In the genomic region with DNA sequence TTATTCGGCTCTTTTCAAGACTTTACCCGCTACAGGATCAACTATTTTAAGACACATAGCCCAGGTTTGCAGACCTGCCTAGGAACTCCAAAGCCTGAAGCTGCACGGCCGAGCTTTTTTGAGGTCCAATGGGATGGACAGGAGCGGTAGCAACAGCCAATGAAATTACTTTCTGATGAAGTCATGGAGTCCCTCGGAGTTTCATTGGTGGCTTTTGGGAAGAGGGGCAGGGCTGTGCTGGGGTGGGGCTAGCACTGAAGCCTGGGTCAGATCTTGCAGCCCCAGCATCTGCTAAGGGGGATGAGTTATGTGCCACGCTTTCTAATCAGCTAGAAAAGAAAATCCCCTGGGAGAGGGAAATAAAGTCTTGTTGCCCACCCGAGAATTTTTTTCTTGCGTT, we compare ENCODE assay signal across 8 mouse cellular contexts. TPM values are rescaled to one million over a fixed set of nuclear protein-coding genes. Genes with fewer than 3 reads are reported as not detected.
DNase-seq lines count a peak whose midpoint lies in the region; ATAC-seq and TF ChIP-seq lines count a peak whose summit lies in the region.

No protein-coding gene starts in this region.

- no peak for TF ChIP-seq CTCF in spleen, adult 2 months (IDR thresholded peaks at IDR 0.05; ENCODE audit: extremely low read depth, insufficient read depth, insufficient read length, insufficient replicate concordance)

- peak; percentile 51 to 52 for DNase-seq in spleen, adult 18-20 months
- DNase-seq in spleen, adult 12 weeks (ENCODE audit: low spot score) = no peak
- DNase-seq in embryonic facial prominence, embryonic 11.5 days (ENCODE audit: low spot score) = peak; percentile 85
- peak; percentile 89 to 91 for DNase-seq in heart, adult 9 months (ENCODE audit: low spot score in 2 of 2)
- peak; percentile 75 to 78 for DNase-seq in kidney, adult 8-10 months
- peak; percentile 74 for DNase-seq in limb, embryonic 11.5 days (ENCODE audit: low spot score)
- DNase-seq in midbrain, embryonic 11.5 days (ENCODE audit: low spot score, missing footprints) = peak; percentile 93
- peak; percentile 40 to 66 for DNase-seq in spleen, adult 2 months (ENCODE audit: low read depth in 1 of 2, low spot score in 2 of 2)

- no peak overlapping the region for H3K9ac ChIP-seq in embryonic facial prominence, embryonic 11.5 days (replicated peaks; ENCODE audit: low read length)
- no peak overlapping the region for H3K9ac ChIP-seq in limb, embryonic 11.5 days (ENCODE audit: low read length)
- no peak overlapping the region for H3K9ac ChIP-seq in midbrain, embryonic 11.5 days (ENCODE audit: low read length)

- 8% methylated on average over 9 of the region's 9 CpGs for WGBS in embryonic facial prominence, embryonic 11.5 days
- WGBS in limb, embryonic 11.5 days = 11% methylated on average over 9 of the region's 9 CpGs
- WGBS in midbrain, embryonic 11.5 days = 10% methylated on average over 9 of the region's 9 CpGs
- 19% methylated on average over 9 of the region's 9 CpGs for WGBS in spleen, adult 2 months

- no peak for TF ChIP-seq POLR2A in spleen, adult 2 months (IDR thresholded peaks at IDR 0.05; ENCODE audit: low read depth, low read length)

- no peak overlapping the region for H3K27ac ChIP-seq in embryonic facial prominence, embryonic 11.5 days (replicated peaks; ENCODE audit: low read depth, low read length)
- no peak overlapping the region for H3K27ac ChIP-seq in limb, embryonic 11.5 days (replicated peaks; ENCODE audit: low read depth, low read length)
- H3K27ac ChIP-seq in midbrain, embryonic 11.5 days (ENCODE audit: low read depth, low read length) = no peak overlapping the region
- H3K27ac ChIP-seq in spleen, adult 2 months (ENCODE audit: insufficient read depth, low read length) = no peak overlapping the region

- no peaks in the 10 kb centered on the region for H3K27me3 ChIP-seq in embryonic facial prominence, embryonic 11.5 days (ENCODE audit: control insufficient read depth, insufficient read depth, low read length)
- no peaks in the 10 kb centered on the region for H3K27me3 ChIP-seq in limb, embryonic 11.5 days (ENCODE audit: control insufficient read depth, insufficient read depth, low read length)
- H3K27me3 ChIP-seq in midbrain, embryonic 11.5 days (ENCODE audit: control insufficient read depth, insufficient read depth, low read length) = no peaks in the 10 kb centered on the region
- H3K27me3 ChIP-seq in spleen, adult 2 months (ENCODE audit: control insufficient read depth, insufficient read depth, low read length) = no peaks in the 10 kb centered on the region

- ATAC-seq in embryonic facial prominence, embryonic 11.5 days (replicated peaks; ENCODE audit: insufficient number of reproducible peaks, low FRiP score, low TSS enrichment, low read depth) = peak; percentile 97
- ATAC-seq in limb, embryonic 11.5 days (ENCODE audit: insufficient number of reproducible peaks, low FRiP score, low TSS enrichment, low read depth) = peak; percentile 96
- ATAC-seq in midbrain, embryonic 11.5 days (ENCODE audit: low FRiP score) = peak; percentile 99

- no peaks in the 10 kb centered on the region for H3K9me3 ChIP-seq in embryonic facial prominence, embryonic 11.5 days (replicated peaks; ENCODE audit: control insufficient read depth, low read length)
- H3K9me3 ChIP-seq in limb, embryonic 11.5 days (ENCODE audit: control insufficient read depth, low read length) = no peaks in the 10 kb centered on the region
- H3K9me3 ChIP-seq in midbrain, embryonic 11.5 days (ENCODE audit: control insufficient read depth, low read length) = no peaks in the 10 kb centered on the region

- H3K4me3 ChIP-seq in embryonic facial prominence, embryonic 11.5 days (ENCODE audit: low read depth, low read length) = no peak overlapping the region
- H3K4me3 ChIP-seq in limb, embryonic 11.5 days (ENCODE audit: low read depth, low read length) = no peak overlapping the region
- no peak overlapping the region for H3K4me3 ChIP-seq in midbrain, embryonic 11.5 days (ENCODE audit: low read depth, low read length)
- peak overlapping the region; percentile 28; the same call in 1 of the 2 replicates for H3K4me3 ChIP-seq in spleen, adult 2 months (ENCODE audit: extremely low read depth, insufficient read depth, insufficient read length)

- no peaks in the 10 kb centered on the region for H3K36me3 ChIP-seq in embryonic facial prominence, embryonic 11.5 days (replicated peaks; ENCODE audit: control insufficient read depth, insufficient read depth, low read depth, low read length)
- H3K36me3 ChIP-seq in limb, embryonic 11.5 days (ENCODE audit: control insufficient read depth, insufficient read depth, low read length) = no peaks in the 10 kb centered on the region
- no peaks in the 10 kb centered on the region for H3K36me3 ChIP-seq in midbrain, embryonic 11.5 days (ENCODE audit: control insufficient read depth, insufficient read depth, low read length)
- H3K36me3 ChIP-seq in spleen, adult 2 months (ENCODE audit: control insufficient read depth, insufficient read depth, low read length) = no peaks in the 10 kb centered on the region

- H3K4me1 ChIP-seq in embryonic facial prominence, embryonic 11.5 days (ENCODE audit: control insufficient read depth, insufficient read depth, low read length) = no peaks in the 10 kb centered on the region
- H3K4me1 ChIP-seq in limb, embryonic 11.5 days (ENCODE audit: control insufficient read depth, insufficient read depth, low read length) = peaks cover 5% of the 10 kb centered on the region
- peaks cover 12% of the 10 kb centered on the region for H3K4me1 ChIP-seq in midbrain, embryonic 11.5 days (ENCODE audit: control insufficient read depth, insufficient read depth, low read length)
- H3K4me1 ChIP-seq in spleen, adult 2 months (ENCODE audit: control insufficient read depth, insufficient read depth, insufficient read length) = peaks cover 11% of the 10 kb centered on the region; the same call in 1 of the 2 replicates

- H3K4me2 ChIP-seq in embryonic facial prominence, embryonic 11.5 days (ENCODE audit: low read depth, low read length) = peak overlapping the region; percentile 21; the same call in 1 of the 2 replicates
- no peak overlapping the region; the same call in 1 of the 2 replicates for H3K4me2 ChIP-seq in limb, embryonic 11.5 days (ENCODE audit: low read depth, severe bottlenecking)
- H3K4me2 ChIP-seq in midbrain, embryonic 11.5 days = peak overlapping the region; percentile 46

RNA-seq across cellular contexts. Expression of a gene that starts 7.1 kb away (rescaled TPM):
- polyA plus RNA-seq in embryonic facial prominence, embryonic 11.5 days (2014; fragmentation: Nextera tagmentation; extraction: Ambion mirVana) = 6.5 and 10.0 TPM in 2 replicates
- polyA plus RNA-seq in limb, embryonic 11.5 days (2014; fragmentation: Nextera tagmentation; extraction: Ambion mirVana) = 7.0 and 9.8 TPM in 2 replicates
- polyA plus RNA-seq in midbrain, embryonic 11.5 days (2014; fragmentation: Nextera tagmentation; extraction: Ambion mirVana) = 7.3 and 9.2 TPM in 2 replicates
- 20.4 and 24.4 TPM in 2 replicates for polyA plus RNA-seq in spleen, adult 2 months (2012; rRNA removed)
